Mouse (Mus musculus): ENCODE measurements around the gene Oas1e.
A peak's percentile ranks its signal among the peaks of the same experiment; 100 is the strongest.

Gene Oas1e

GRCm38 (mm10) chr5:120776801-120777200 is 18.5 kb downstream of the Oas1e start:
- DNase-seq (ENCODE audit: low spot score in 2 of 2), result no peak

GRCm38 (mm10) chr5:120775287-120775985 is 19.9 kb downstream of the Oas1e start:
- peak; percentile 65 to 71 for DNase-seq (ENCODE audit: low spot score in 2 of 2)

- DNase-seq (ENCODE audit: low spot score in 2 of 2), result no peak
Measured at GRCm38 (mm10) chr5:120769396-120769795, 25.9 kb downstream of the Oas1e start.

GRCm38 (mm10) chr5:120765010-120765409 is 30.3 kb downstream of the Oas1e start:
- no peak for DNase-seq (ENCODE audit: low spot score in 2 of 2)

GRCm38 (mm10) chr5:120761901-120762300 is 33.4 kb downstream of the Oas1e start:
- no peak for DNase-seq (ENCODE audit: low spot score in 2 of 2)

GRCm38 (mm10) chr5:120754215-120754614 is 41.1 kb downstream of the Oas1e start:
- peak; percentile 35 to 58 for DNase-seq (ENCODE audit: low spot score in 2 of 2)

GRCm38 (mm10) chr5:120752786-120753185 is 42.5 kb downstream of the Oas1e start:
- no peak for DNase-seq (ENCODE audit: low spot score in 2 of 2)

- no peak for DNase-seq (ENCODE audit: low spot score in 2 of 2)
Measured at GRCm38 (mm10) chr5:120751206-120751605, 44.1 kb downstream of the Oas1e start.

- DNase-seq (ENCODE audit: low spot score in 2 of 2), result no peak
Measured at GRCm38 (mm10) chr5:120749688-120750087, 45.6 kb downstream of the Oas1e start, which contains the start of gene Oas2. Gene Oas2, minus strand, starts transcription at chr5:120749853.

- peak; percentile 41 to 44 for DNase-seq (ENCODE audit: low spot score in 2 of 2)
Measured at GRCm38 (mm10) chr5:120746451-120746850, 48.9 kb downstream of the Oas1e start.

- DNase-seq (ENCODE audit: low spot score in 2 of 2), result peak; percentile 47 to 62
Measured at GRCm38 (mm10) chr5:120742125-120742524, 53.2 kb downstream of the Oas1e start.
